ENCODE assay signal across 8 mouse cellular contexts in genomic region chr3:6106659-6107058, GRCm38 (mm10).
DNase-seq lines count a peak whose midpoint lies in the region; ATAC-seq and TF ChIP-seq lines count a peak whose summit lies in the region.

No protein-coding gene starts in this region.

- no peaks in the 10 kb centered on the region for H3K4me1 ChIP-seq in heart, postnatal 0 days (ENCODE audit: control insufficient read depth, insufficient read depth)
- H3K4me1 ChIP-seq in hindbrain, embryonic 14.5 days (replicated peaks; ENCODE audit: control insufficient read depth, insufficient read depth, low read length): no peaks in the 10 kb centered on the region

- H3K27me3 ChIP-seq in heart, postnatal 0 days (ENCODE audit: control insufficient read depth, insufficient read depth, low read length): no peaks in the 10 kb centered on the region
- H3K27me3 ChIP-seq in hindbrain, embryonic 14.5 days (ENCODE audit: control insufficient read depth, insufficient read depth, low read length): no peaks in the 10 kb centered on the region

- TF ChIP-seq EP300 in heart, postnatal 0 days (IDR thresholded peaks at IDR 0.05; ENCODE audit: low read depth): no peak

- no peak overlapping the region for H3K9ac ChIP-seq in heart, postnatal 0 days (replicated peaks; ENCODE audit: low read depth, low read length)
- H3K9ac ChIP-seq in hindbrain, embryonic 14.5 days: no peak overlapping the region

- no peak overlapping the region for H3K4me2 ChIP-seq in heart, postnatal 0 days (ENCODE audit: low read depth, low read length)
- H3K4me2 ChIP-seq in hindbrain, embryonic 14.5 days (replicated peaks): no peak overlapping the region

- H3K36me3 ChIP-seq in heart, postnatal 0 days (replicated peaks; ENCODE audit: control insufficient read depth, insufficient read depth, low read length): no peaks in the 10 kb centered on the region
- H3K36me3 ChIP-seq in hindbrain, embryonic 14.5 days (replicated peaks; ENCODE audit: control insufficient read depth, insufficient read depth): no peaks in the 10 kb centered on the region

- TF ChIP-seq CTCF in heart, postnatal 0 days (IDR thresholded peaks at IDR 0.05; ENCODE audit: low read depth): peak; percentile 61

- no peaks in the 10 kb centered on the region for H3K9me3 ChIP-seq in heart, postnatal 0 days (replicated peaks; ENCODE audit: control insufficient read depth, low read length)
- no peaks in the 10 kb centered on the region for H3K9me3 ChIP-seq in hindbrain, embryonic 14.5 days (ENCODE audit: control insufficient read depth, low read length)

- peak; percentile 54 for DNase-seq in heart, postnatal 0 days (ENCODE audit: low spot score)
- no peak for DNase-seq in heart, adult 11 months
- peak; percentile 5 for DNase-seq in urinary bladder, postnatal 14 days (ENCODE audit: low spot score)
- no peak for DNase-seq in urinary bladder, adult 18-20 months (ENCODE audit: low spot score in 2 of 2)
- peak; percentile 79 for DNase-seq in hindbrain, embryonic 14.5 days (ENCODE audit: low spot score)
- DNase-seq in retina, adult 2 months (ENCODE audit: low read depth, low spot score): peak; percentile 16
- DNase-seq in urinary bladder, postnatal 10 days (ENCODE audit: low spot score): no peak
- no peak for DNase-seq in spleen, postnatal 4 days (ENCODE audit: low spot score in 2 of 2)

- no peak for ATAC-seq in heart, postnatal 0 days (ENCODE audit: insufficient read depth, low read depth)
- ATAC-seq in hindbrain, embryonic 14.5 days (ENCODE audit: low FRiP score): peak; percentile 75

- 4% methylated on average over 2 of the region's 2 CpGs for WGBS in heart, postnatal 0 days
- WGBS in hindbrain, embryonic 14.5 days: 13% methylated on average over 2 of the region's 2 CpGs

- no peak overlapping the region for H3K4me3 ChIP-seq in heart, postnatal 0 days (ENCODE audit: low read depth, low read length)
- no peak overlapping the region for H3K4me3 ChIP-seq in hindbrain, embryonic 14.5 days (replicated peaks; ENCODE audit: low read length)

- no peak overlapping the region for H3K27ac ChIP-seq in heart, postnatal 0 days (ENCODE audit: low read depth)
- H3K27ac ChIP-seq in hindbrain, embryonic 14.5 days: no peak overlapping the region

Comparison
In these comparisons a context has a peak if more than half of its experiments do, and no peak if none do; other contexts are left out.
1. DNase-seq: peak in heart, postnatal 0 days (single experiment), urinary bladder, postnatal 14 days (single experiment), hindbrain, embryonic 14.5 days (single experiment) and retina, adult 2 months (single experiment); none in heart, adult 11 months (single experiment), urinary bladder, adult 18-20 months (0 of 2), urinary bladder, postnatal 10 days (single experiment) and spleen, postnatal 4 days (0 of 2).